Mouse (Mus musculus): ENCODE measurements at regions not wholly inside any gene's neighbourhood (a gene's known extent, or its start where the extent isn't known, plus 50 kb on each side); places are given as distances from the start of the nearest gene placed in this dataset.
"Not testable (repeated sequence)": the region's sequence is repeated elsewhere in the genome, so short reads cannot be mapped to it uniquely, and the experiment has no call there.

- H3K27me3 ChIP-seq (ENCODE audit: control insufficient read depth, insufficient read depth, low read length) = no peaks in the 10 kb centered on the region
- WGBS = 55% methylated on average over 5 of the region's 5 CpGs
- no peak for ATAC-seq (ENCODE audit: low FRiP score, low TSS enrichment)
- H3K9ac ChIP-seq (ENCODE audit: low read depth, low read length) = no peak overlapping the region
- H3K36me3 ChIP-seq (ENCODE audit: control insufficient read depth, insufficient read depth, low read length) = no peaks in the 10 kb centered on the region
- H3K27ac ChIP-seq (ENCODE audit: low read depth, low read length) = no peak overlapping the region
- H3K9me3 ChIP-seq (ENCODE audit: control insufficient read depth, low read length) = no peaks in the 10 kb centered on the region
- no peak overlapping the region for H3K4me2 ChIP-seq (replicated peaks; ENCODE audit: low read depth, low read length)
- H3K4me1 ChIP-seq (ENCODE audit: control insufficient read depth, insufficient read depth, low read length) = no peaks in the 10 kb centered on the region
- no peak overlapping the region for H3K4me3 ChIP-seq (ENCODE audit: low read length)
These were observed 59.8 kb upstream of the Tnfrsf21 start for GRCm38 (mm10) chr17:42956588-42956987.

DNA sequence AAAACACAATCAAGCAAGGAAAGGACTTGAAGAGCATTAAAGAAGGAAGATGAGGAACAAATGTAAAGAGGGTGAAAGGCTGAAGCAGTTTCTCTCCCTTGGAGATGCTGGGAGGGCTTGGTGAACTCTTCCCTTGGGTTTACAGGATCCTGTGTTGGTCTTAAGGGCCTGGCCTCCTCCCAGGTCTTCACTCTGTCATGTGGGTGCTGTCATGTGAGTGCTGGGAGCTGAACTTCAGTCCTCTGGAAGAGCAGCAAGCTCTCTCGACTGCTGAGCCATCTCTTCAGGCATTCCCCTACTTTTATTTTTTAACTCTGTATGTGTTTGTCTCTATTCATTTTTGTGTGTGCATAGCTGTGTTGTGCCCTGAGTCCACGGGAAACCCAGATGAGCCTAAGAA, 61.6 kb upstream of the Tnfrsf21 start:
- H3K9ac ChIP-seq (ENCODE audit: low read depth, low read length) = no peak overlapping the region
- H3K27ac ChIP-seq (ENCODE audit: low read depth, low read length) = no peak overlapping the region
- no peak overlapping the region for H3K4me3 ChIP-seq (ENCODE audit: low read length)
- WGBS = 48% methylated on average over 2 of the region's 2 CpGs
- no peak overlapping the region for H3K4me2 ChIP-seq (replicated peaks; ENCODE audit: low read depth, low read length)
- H3K4me1 ChIP-seq (ENCODE audit: control insufficient read depth, insufficient read depth, low read length) = no peaks in the 10 kb centered on the region
- no peaks in the 10 kb centered on the region for H3K9me3 ChIP-seq (ENCODE audit: control insufficient read depth, low read length)
- H3K36me3 ChIP-seq (ENCODE audit: control insufficient read depth, insufficient read depth, low read length) = no peaks in the 10 kb centered on the region
- H3K27me3 ChIP-seq (ENCODE audit: control insufficient read depth, insufficient read depth, low read length) = no peaks in the 10 kb centered on the region
- ATAC-seq (ENCODE audit: low FRiP score, low TSS enrichment) = no peak

DNA sequence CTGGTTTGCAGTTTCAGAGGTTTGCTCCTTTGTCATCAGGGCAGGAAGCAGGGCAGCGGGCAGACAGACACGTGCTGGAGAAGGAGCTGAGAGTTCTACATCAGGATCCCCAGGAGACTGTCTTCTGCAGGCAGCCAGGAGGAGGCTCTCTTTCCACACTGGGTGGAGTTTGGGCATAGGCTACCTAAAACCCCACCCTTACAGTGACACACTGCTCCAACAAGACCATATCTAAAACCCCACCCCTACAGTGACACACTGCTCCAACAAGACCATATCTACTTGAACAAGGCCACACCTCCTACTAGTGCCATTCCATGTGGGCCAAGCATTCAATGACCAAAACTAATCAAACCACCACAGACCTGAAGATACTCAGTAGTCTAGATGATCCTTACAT, 68.0 kb upstream of the Cd2ap start:
- ATAC-seq (ENCODE audit: low FRiP score, low TSS enrichment) = no peak
- H3K27me3 ChIP-seq (ENCODE audit: control insufficient read depth, insufficient read depth, low read length) = no peaks in the 10 kb centered on the region
- no peaks in the 10 kb centered on the region for H3K4me1 ChIP-seq (ENCODE audit: control insufficient read depth, insufficient read depth, low read length)
- H3K36me3 ChIP-seq (ENCODE audit: control insufficient read depth, insufficient read depth, low read length) = no peaks in the 10 kb centered on the region
- H3K27ac ChIP-seq (ENCODE audit: low read depth, low read length) = no peak overlapping the region
- 67% methylated on average over 2 of the region's 2 CpGs for WGBS
- no peak overlapping the region for H3K4me3 ChIP-seq (ENCODE audit: low read length)
- H3K9me3 ChIP-seq (ENCODE audit: control insufficient read depth, low read length) = 0 out of 2 replicates have a peak, but pooled peaks cover 3% of the 10 kb centered on the region
- H3K9ac ChIP-seq (ENCODE audit: low read depth, low read length) = no peak overlapping the region
- H3K4me2 ChIP-seq (replicated peaks; ENCODE audit: low read depth, low read length) = no peak overlapping the region

- WGBS = 6% methylated on average over 9 of the region's 9 CpGs
- no peak overlapping the region; the same call in 1 of the 2 replicates for H3K4me2 ChIP-seq (replicated peaks; ENCODE audit: low read depth, low read length)
These were observed 66.8 kb upstream of the Cd2ap start for GRCm38 (mm10) chr17:42943272-42943696.

DNA sequence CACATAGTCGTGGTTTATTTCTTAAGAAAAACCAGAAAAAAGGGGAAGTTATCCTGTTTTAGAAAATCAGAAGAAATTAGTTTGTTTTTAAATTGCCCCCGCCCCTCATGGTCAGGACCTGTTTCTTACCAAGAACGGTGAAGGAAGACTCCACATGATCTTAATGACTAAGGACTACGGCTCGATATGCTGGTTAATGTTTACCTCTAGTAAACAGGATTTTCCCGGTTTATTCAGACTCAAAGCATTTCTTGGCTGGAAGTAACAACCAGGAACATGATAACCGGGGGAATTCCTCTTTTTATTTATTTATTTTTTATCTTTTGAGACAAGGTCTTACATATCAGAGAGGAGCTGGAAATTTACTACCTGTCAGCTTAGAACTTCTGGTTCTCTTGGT, 63.0 kb upstream of the Cd2ap start:
- no peak overlapping the region for H3K27ac ChIP-seq (ENCODE audit: low read depth, low read length)

More at GRCm38 (mm10) chr17:42943272-42943696, 66.8 kb upstream of the Cd2ap start:
- H3K36me3 ChIP-seq (ENCODE audit: control insufficient read depth, insufficient read depth, low read length) = no peaks in the 10 kb centered on the region
- no peak overlapping the region for H3K4me3 ChIP-seq (ENCODE audit: low read length)
- H3K27ac ChIP-seq (ENCODE audit: low read depth, low read length) = no peak overlapping the region
- no peak overlapping the region for H3K9ac ChIP-seq (ENCODE audit: low read depth, low read length)
- peak; percentile 78 for ATAC-seq (ENCODE audit: low FRiP score, low TSS enrichment)
- H3K4me1 ChIP-seq (ENCODE audit: control insufficient read depth, insufficient read depth, low read length) = no peaks in the 10 kb centered on the region
- H3K9me3 ChIP-seq (ENCODE audit: control insufficient read depth, low read length) = 0 out of 2 replicates have a peak, but pooled peaks cover 3% of the 10 kb centered on the region
- no peaks in the 10 kb centered on the region for H3K27me3 ChIP-seq (ENCODE audit: control insufficient read depth, insufficient read depth, low read length)

DNA sequence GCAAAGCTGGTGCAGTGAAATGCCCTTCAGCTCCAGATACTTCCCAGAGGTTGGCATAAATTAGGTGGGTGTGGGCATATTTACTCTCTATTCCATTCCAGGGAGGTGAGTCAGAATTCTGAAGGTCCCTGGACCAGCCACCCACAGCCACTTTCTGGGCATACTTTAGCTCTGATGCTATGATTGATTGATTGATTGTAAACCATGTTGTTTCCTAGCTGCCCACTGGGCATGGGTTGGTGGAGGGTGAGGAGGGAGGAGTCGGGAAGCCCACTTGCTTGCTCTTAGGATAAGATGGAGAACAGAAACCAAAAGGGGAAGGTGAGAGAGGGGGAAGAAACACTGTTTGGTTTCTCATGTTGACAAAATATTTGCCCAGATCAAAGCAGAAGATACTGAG, 62.1 kb upstream of the Cd2ap start:
- 81% methylated on average over 1 of the region's 1 CpGs for WGBS
- ATAC-seq (ENCODE audit: low FRiP score, low TSS enrichment) = no peak
- Histone ChIP-seq H3K27me3 (ENCODE audit: control insufficient read depth, insufficient read depth, low read length) (no peaks in the 10 kb centered on the region), H3K4me2 (replicated peaks; ENCODE audit: low read depth, low read length) (no peak overlapping the region), H3K36me3 (ENCODE audit: control insufficient read depth, insufficient read depth, low read length) (no peaks in the 10 kb centered on the region), H3K9me3 (ENCODE audit: control insufficient read depth, low read length) (no peaks in the 10 kb centered on the region), H3K9ac (ENCODE audit: low read depth, low read length) (no peak overlapping the region), H3K4me1 (ENCODE audit: control insufficient read depth, insufficient read depth, low read length) (no peaks in the 10 kb centered on the region), H3K4me3 (ENCODE audit: low read length) (no peak overlapping the region), H3K27ac (ENCODE audit: low read depth, low read length) (no peak overlapping the region)

More for the DNA sequence above, 63.0 kb upstream of the Cd2ap start:
- WGBS = 67% methylated on average over 7 of the region's 7 CpGs
- Histone ChIP-seq H3K36me3 (ENCODE audit: control insufficient read depth, insufficient read depth, low read length) (no peaks in the 10 kb centered on the region), H3K9me3 (ENCODE audit: control insufficient read depth, low read length) (no peaks in the 10 kb centered on the region), H3K4me1 (ENCODE audit: control insufficient read depth, insufficient read depth, low read length) (no peaks in the 10 kb centered on the region), H3K27me3 (ENCODE audit: control insufficient read depth, insufficient read depth, low read length) (no peaks in the 10 kb centered on the region), H3K9ac (ENCODE audit: low read depth, low read length) (no peak overlapping the region), H3K4me3 (ENCODE audit: low read length) (no peak overlapping the region), H3K4me2 (replicated peaks; ENCODE audit: low read depth, low read length) (no peak overlapping the region)
- no peak for ATAC-seq (ENCODE audit: low FRiP score, low TSS enrichment)

DNA sequence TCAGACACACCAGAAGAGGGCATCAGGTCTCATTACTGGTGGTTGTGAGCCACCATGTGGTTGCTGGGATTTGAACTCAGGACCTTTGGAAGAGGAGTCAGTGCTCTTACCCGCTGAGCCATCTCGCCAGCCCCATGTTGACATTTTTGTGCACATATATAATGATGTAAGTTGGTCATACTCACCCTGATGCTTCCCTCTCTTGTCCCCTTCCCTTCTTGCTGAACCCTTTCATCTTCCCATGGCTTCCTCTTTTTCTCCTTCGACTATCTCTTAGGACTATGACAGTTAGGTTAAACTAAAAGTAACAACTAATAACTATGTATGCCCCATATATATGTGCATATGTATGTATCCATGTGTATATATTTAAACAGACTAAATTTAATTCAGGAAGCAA, 61.0 kb upstream of the Cd2ap start:
- not testable (repeated sequence) for H3K4me3 ChIP-seq (ENCODE audit: low read length); H3K9me3 ChIP-seq (ENCODE audit: control insufficient read depth, low read length); H3K27ac ChIP-seq (ENCODE audit: low read depth, low read length); H3K36me3 ChIP-seq (ENCODE audit: control insufficient read depth, insufficient read depth, low read length); H3K4me2 ChIP-seq (replicated peaks; ENCODE audit: low read depth, low read length); H3K9ac ChIP-seq (ENCODE audit: low read depth, low read length); H3K27me3 ChIP-seq (ENCODE audit: control insufficient read depth, insufficient read depth, low read length); ATAC-seq (ENCODE audit: low FRiP score, low TSS enrichment); H3K4me1 ChIP-seq (ENCODE audit: control insufficient read depth, insufficient read depth, low read length)
- 90% methylated on average over 3 of the region's 3 CpGs for WGBS

DNA sequence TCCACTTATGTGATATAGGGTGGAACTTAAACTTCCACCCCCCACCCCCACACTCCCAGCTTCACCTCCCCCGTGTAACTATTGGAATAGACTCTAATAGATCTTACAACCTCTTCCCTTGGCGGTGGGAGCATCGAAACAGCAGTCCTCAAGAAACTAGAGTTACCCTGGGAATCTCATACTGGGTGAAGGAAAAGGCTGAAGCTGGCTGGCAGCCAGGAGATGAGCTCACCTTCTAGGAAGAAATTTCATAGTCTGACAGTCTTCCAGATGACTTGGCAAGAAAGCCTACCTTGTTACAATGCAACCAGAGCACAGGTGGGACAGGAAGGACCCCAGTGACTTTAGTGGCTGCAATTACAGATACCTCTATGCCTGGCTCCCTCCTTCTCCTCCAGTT, 57.6 kb upstream of the Cd2ap start:
- Histone ChIP-seq H3K4me2 (replicated peaks; ENCODE audit: low read depth, low read length) (no peak overlapping the region), H3K9ac (ENCODE audit: low read depth, low read length) (no peak overlapping the region), H3K9me3 (ENCODE audit: control insufficient read depth, low read length) (no peaks in the 10 kb centered on the region), H3K4me3 (ENCODE audit: low read length) (no peak overlapping the region), H3K27me3 (ENCODE audit: control insufficient read depth, insufficient read depth, low read length) (no peaks in the 10 kb centered on the region), H3K27ac (ENCODE audit: low read depth, low read length) (no peak overlapping the region), H3K36me3 (ENCODE audit: control insufficient read depth, insufficient read depth, low read length) (no peaks in the 10 kb centered on the region), H3K4me1 (ENCODE audit: control insufficient read depth, insufficient read depth, low read length) (no peaks in the 10 kb centered on the region)
- 53% methylated on average over 3 of the region's 3 CpGs for WGBS
- peak; percentile 36; the same call in 1 of the 2 replicates for ATAC-seq (ENCODE audit: low FRiP score, low TSS enrichment)

DNA sequence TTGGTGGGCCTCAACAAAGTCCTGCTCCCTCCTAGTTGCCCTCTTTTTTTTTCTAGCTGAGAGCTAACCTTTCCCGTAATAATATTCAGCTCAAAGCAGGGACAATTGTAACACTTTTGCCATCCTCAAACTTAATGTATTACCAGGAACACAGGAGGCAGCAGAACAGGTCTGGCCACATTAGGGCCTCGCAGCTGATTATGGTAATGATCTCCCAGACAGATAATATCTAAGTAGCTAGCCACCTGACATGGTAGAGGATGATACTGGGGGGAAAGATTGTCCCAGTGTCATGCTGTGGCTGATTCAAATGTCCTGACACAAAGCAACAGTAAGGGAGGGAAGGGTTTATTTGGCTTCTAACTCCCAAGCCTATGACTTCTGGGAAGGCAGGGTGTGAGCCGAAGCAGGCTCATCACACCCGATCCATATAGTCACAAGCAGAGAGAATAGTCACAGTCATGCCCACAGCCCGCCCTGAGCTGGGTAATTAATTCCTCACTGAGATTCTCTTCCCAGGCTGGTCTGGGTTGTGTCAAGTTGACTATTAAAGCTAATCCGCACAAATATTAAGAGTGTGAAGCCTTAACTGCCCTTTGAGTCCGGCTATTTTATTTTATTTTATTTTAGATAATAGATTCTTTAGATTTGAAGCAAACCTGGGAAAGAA, 57.0 kb upstream of the Cd2ap start:
- 56% methylated on average over 7 of the region's 7 CpGs for WGBS
- H3K9me3 ChIP-seq (ENCODE audit: control insufficient read depth, low read length) = no peaks in the 10 kb centered on the region
- no peak overlapping the region for H3K4me3 ChIP-seq (ENCODE audit: low read length)
- H3K9ac ChIP-seq (ENCODE audit: low read depth, low read length) = no peak overlapping the region
- ATAC-seq (ENCODE audit: low FRiP score, low TSS enrichment) = no peak; the same call in 1 of the 2 replicates
- no peak overlapping the region for H3K27ac ChIP-seq (ENCODE audit: low read depth, low read length)
- H3K4me2 ChIP-seq (replicated peaks; ENCODE audit: low read depth, low read length) = no peak overlapping the region
- H3K27me3 ChIP-seq (ENCODE audit: control insufficient read depth, insufficient read depth, low read length) = no peaks in the 10 kb centered on the region
- no peaks in the 10 kb centered on the region for H3K36me3 ChIP-seq (ENCODE audit: control insufficient read depth, insufficient read depth, low read length)
- H3K4me1 ChIP-seq (ENCODE audit: control insufficient read depth, insufficient read depth, low read length) = no peaks in the 10 kb centered on the region

All from kidney, embryonic 14.5 days (tissue).